In genomic region chr7:130854684-130855292, GRCm38 (mm10) we compare ENCODE assay signal across 23 mouse cellular contexts. TPM values are rescaled to one million over a fixed set of nuclear protein-coding genes. Genes with fewer than 3 reads are reported as not detected.
A peak's percentile ranks its signal among the peaks of the same experiment; 100 is the strongest.
DNase-seq lines count a peak whose midpoint lies in the region; ATAC-seq and TF ChIP-seq lines count a peak whose summit lies in the region.
"Had no signal": no experiment of that assay in that cellular context is flagged by ENCODE, and none has a peak within 500 bp of the region (broad histone marks: within the 10 kb centered on the region; RNA-seq: fewer than 3 reads in every experiment).

No protein-coding gene starts in this region.

- H3K9ac ChIP-seq in liver, postnatal 0 days (replicated peaks), result no peak overlapping the region
- no peak overlapping the region for H3K9ac ChIP-seq in stomach, embryonic 16.5 days (ENCODE audit: low read length)
- H3K9ac ChIP-seq: forebrain, postnatal 0 days; hindbrain, embryonic 14.5 days; kidney, embryonic 15.5 days; midbrain, embryonic 12.5 days had no signal

- H3K4me3 ChIP-seq in liver, postnatal 0 days (ENCODE audit: low read depth, low read length), result no peak overlapping the region
- no peak overlapping the region for H3K4me3 ChIP-seq in stomach, embryonic 16.5 days (replicated peaks; ENCODE audit: low read length)
- H3K4me3 ChIP-seq: embryonic facial prominence, embryonic 10.5 days; forebrain, embryonic 10.5 days; kidney, embryonic 15.5 days; limb, embryonic 10.5 days; midbrain, embryonic 12.5 days had no signal

- no peaks in the 10 kb centered on the region for H3K9me3 ChIP-seq in liver, postnatal 0 days (ENCODE audit: low read length)
- H3K9me3 ChIP-seq in stomach, embryonic 16.5 days (replicated peaks; ENCODE audit: control insufficient read depth, low read length), result no peaks in the 10 kb centered on the region
- H3K9me3 ChIP-seq: embryonic facial prominence, embryonic 10.5 days; forebrain, embryonic 10.5 days; kidney, embryonic 15.5 days; limb, embryonic 10.5 days; midbrain, embryonic 12.5 days had no signal

- TF ChIP-seq CTCF in liver, postnatal 0 days (IDR thresholded peaks at IDR 0.05; ENCODE audit: low read depth), result no peak

- no peaks in the 10 kb centered on the region for H3K36me3 ChIP-seq in liver, postnatal 0 days (replicated peaks; ENCODE audit: insufficient read depth, low read length)
- no peaks in the 10 kb centered on the region for H3K36me3 ChIP-seq in stomach, embryonic 16.5 days (ENCODE audit: control insufficient read depth, insufficient read depth, low read length)
- H3K36me3 ChIP-seq: embryonic facial prominence, embryonic 10.5 days; forebrain, embryonic 10.5 days; kidney, embryonic 15.5 days; limb, embryonic 10.5 days; midbrain, embryonic 12.5 days had no signal

- no peak overlapping the region for H3K27ac ChIP-seq in liver, postnatal 0 days (ENCODE audit: low read depth)
- no peak overlapping the region for H3K27ac ChIP-seq in stomach, embryonic 16.5 days (ENCODE audit: low read length)
- H3K27ac ChIP-seq: embryonic facial prominence, embryonic 10.5 days; forebrain, embryonic 10.5 days; hindbrain, embryonic 14.5 days; kidney, embryonic 15.5 days; limb, embryonic 10.5 days; midbrain, embryonic 12.5 days had no signal

- H3K4me1 ChIP-seq in liver, postnatal 0 days (ENCODE audit: insufficient read depth), result no peaks in the 10 kb centered on the region
- H3K4me1 ChIP-seq in stomach, embryonic 16.5 days (ENCODE audit: control insufficient read depth, insufficient read depth, low read length), result peaks cover 4% of the 10 kb centered on the region; the same call in 1 of the 2 replicates
- H3K4me1 ChIP-seq: limb, embryonic 10.5 days had no signal

- no peak overlapping the region for H3K4me2 ChIP-seq in liver, postnatal 0 days (ENCODE audit: low read depth, low read length)
- H3K4me2 ChIP-seq in stomach, embryonic 16.5 days (ENCODE audit: low read depth, low read length), result no peak overlapping the region
- H3K4me2 ChIP-seq: hindbrain, embryonic 14.5 days; kidney, embryonic 15.5 days; liver, embryonic 11.5 days; midbrain, embryonic 12.5 days had no signal

- peak; percentile 67 for ATAC-seq in liver, postnatal 0 days
- ATAC-seq in stomach, embryonic 16.5 days (ENCODE audit: insufficient read depth, low FRiP score), result peak; percentile 40; the same call in 1 of the 2 replicates
- no peak for ATAC-seq in inflammation-experienced regulatory T-cells, adult 6 months
- ATAC-seq: forebrain, postnatal 0 days had no signal

- TF ChIP-seq EP300 in liver, postnatal 0 days (IDR thresholded peaks at IDR 0.05; ENCODE audit: low read depth), result no peak

- no peak for DNase-seq in liver, postnatal 0 days
- DNase-seq in liver, result no peak
- DNase-seq in lung, adult 18-20 months, result peak; percentile 71 to 81
- DNase-seq in lung, postnatal 10 days, result peak; percentile 53
- no peak for DNase-seq in layer of hippocampus, adult 9-10 months (ENCODE audit: low spot score)
- DNase-seq in ovary, postnatal 14 days (ENCODE audit: low spot score), result no peak
- DNase-seq: adrenal gland, postnatal 25 days; forebrain, postnatal 0 days; gastrocnemius, postnatal 36 days; kidney, adult 11 months; kidney, postnatal 4 days; right cerebral cortex, postnatal 14 days; spleen, adult 18-20 months; thymus, postnatal 14 days had no signal

- 55% methylated on average over 4 of the region's 4 CpGs for WGBS in liver, postnatal 0 days (ENCODE audit: insufficient replicate concordance)
- WGBS in stomach, embryonic 16.5 days, result 52% methylated on average over 4 of the region's 4 CpGs

- H3K27me3 ChIP-seq in liver, postnatal 0 days (ENCODE audit: insufficient read depth, low read length), result no peaks in the 10 kb centered on the region
- H3K27me3 ChIP-seq in stomach, embryonic 16.5 days (ENCODE audit: control insufficient read depth, insufficient read depth, low read length), result no peaks in the 10 kb centered on the region
- H3K27me3 ChIP-seq: kidney, embryonic 15.5 days had no signal

RNA-seq across cellular contexts. Expression of gene Plekha1, which starts 10.8 kb away (rescaled TPM):
- 12.8 and 15.8 TPM in 2 replicates for polyA plus RNA-seq in liver, postnatal 0 days (2015; fragmentation: Nextera tagmentation; extraction: Ambion mirVana)
- polyA plus RNA-seq in stomach, embryonic 16.5 days (2015; fragmentation: Nextera tagmentation; extraction: Ambion mirVana), result 57.2 and 64.6 TPM in 2 replicates
- 10 to 100 TPM; 13.8 to 36.3 (median 27.6) TPM for polyA plus RNA-seq in inflammation-experienced regulatory T-cells, adult 6 months (2017; shearing (Covaris generic))

Comparison
In these comparisons a context has a peak if more than half of its experiments do, and no peak if none do; other contexts are left out.
1. DNase-seq: peak in lung, adult 18-20 months (2 of 2) and lung, postnatal 10 days (single experiment); none in liver, postnatal 0 days (single experiment), liver (single experiment), layer of hippocampus, adult 9-10 months (single experiment) and ovary, postnatal 14 days (single experiment).